Mouse (Mus musculus) layer of hippocampus, adult 2 months (tissue): ENCODE measurements around the gene Fam187a. TPM values are rescaled to one million over a fixed set of nuclear protein-coding genes. Genes with fewer than 3 reads are reported as not detected.

ENCODE experiments used
- DNase-seq, 2 experiments: peaks; one replicate each; pipeline ENCODE4 v3.0.0; 2022; ENCODE audit warnings: low spot score in 2 of 2
- H3K27ac ChIP-seq: fragments of 200-600 bp; 2 replicates; pipeline ENCODE4 v1.8.1; 2022
- H3K4me3 ChIP-seq: fragments of 200-600 bp; 2 replicates; pipeline ENCODE4 v1.8.1; 2022; ENCODE audit warnings: mild to moderate bottlenecking
- CTCF ChIP-seq: fragments of 200-600 bp; conservative IDR thresholded peaks from 2 replicates; pipeline ENCODE4 v1.8.1; 2022; ENCODE audit warnings: antibody characterized with exemption, mild to moderate bottlenecking, moderate library complexity
- total RNA-seq, 2 experiments: library from RNA; stranded (reverse); gene quantifications; 2 replicates each; pipeline ENCODE4 v1.2.3; 2021

Fam187a gene
- total RNA-seq, 2 experiments from 2014 or later, result 0.37 TPM; not detected in 1

GRCm38 (mm10) chr11:102879558-102879957 lies 5.4 kb upstream of the Fam187a start:
- Histone ChIP-seq H3K4me3 (no peak overlapping the region; the same call in 1 of the 2 replicates), H3K27ac (no peak overlapping the region)
- no peak for DNase-seq
- no peak for TF ChIP-seq CTCF

- H3K27ac ChIP-seq, result peak within 1 kb of the TSS; percentile 99
- no peak for TF ChIP-seq CTCF
- DNase-seq, result peak; percentile 93
- peak within 1 kb of the TSS; percentile 71 for H3K4me3 ChIP-seq
Observed at GRCm38 (mm10) chr11:102880585-102881313, 4.2 kb upstream of the Fam187a start, which contains the start of the genes Eftud2 and Ccdc103. TSS of gene Eftud2 (minus strand) at chr11:102880985. TSS of gene Ccdc103 (plus strand) at chr11:102881204.

DNA sequence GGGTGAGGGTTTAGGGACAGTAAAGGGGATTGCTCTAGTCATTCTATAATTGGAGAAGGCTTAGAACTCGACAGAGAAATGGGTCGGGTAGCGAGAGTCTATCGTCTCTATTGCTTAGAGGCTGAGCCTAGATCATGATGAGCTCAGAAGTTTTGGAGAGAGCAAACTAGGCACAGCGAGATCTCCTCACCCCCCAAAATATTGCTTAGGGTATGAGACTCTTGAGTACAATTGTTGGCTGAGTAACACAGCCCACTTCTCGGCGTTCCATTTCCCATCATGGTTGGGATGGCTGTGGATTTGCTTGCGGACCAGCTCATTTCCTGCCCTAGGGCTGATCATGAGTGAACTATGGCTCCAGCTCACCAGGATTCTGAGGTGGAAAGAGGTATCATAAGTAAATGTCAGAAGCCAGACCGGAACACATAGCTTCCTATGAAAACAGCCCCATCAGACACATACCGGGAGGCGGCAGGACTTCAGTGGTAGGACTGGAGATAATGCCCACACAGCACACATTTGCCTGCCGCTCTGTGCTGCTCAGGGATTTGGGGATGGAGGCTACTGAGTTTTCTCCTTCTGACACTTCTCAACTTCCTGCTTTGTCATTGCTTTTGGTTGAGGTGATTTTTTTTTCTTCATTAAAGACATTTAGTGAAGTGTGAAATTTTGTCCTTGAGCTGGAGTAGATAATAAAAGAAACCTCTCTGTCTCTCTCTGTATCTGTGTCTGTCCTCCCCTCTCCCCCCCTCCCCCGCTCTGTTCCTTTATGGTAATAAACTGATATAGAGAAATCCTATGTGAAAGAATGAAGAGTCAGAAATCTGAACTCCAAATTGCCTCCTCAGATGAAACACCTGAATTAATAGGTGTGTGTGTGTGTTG lies 3.4 kb upstream of the Fam187a start:
- TF ChIP-seq CTCF, result no peak
- Histone ChIP-seq H3K4me3 (peak overlapping the region; percentile 71), H3K27ac (peak overlapping the region; percentile 99)
- no peak for DNase-seq

DNA sequence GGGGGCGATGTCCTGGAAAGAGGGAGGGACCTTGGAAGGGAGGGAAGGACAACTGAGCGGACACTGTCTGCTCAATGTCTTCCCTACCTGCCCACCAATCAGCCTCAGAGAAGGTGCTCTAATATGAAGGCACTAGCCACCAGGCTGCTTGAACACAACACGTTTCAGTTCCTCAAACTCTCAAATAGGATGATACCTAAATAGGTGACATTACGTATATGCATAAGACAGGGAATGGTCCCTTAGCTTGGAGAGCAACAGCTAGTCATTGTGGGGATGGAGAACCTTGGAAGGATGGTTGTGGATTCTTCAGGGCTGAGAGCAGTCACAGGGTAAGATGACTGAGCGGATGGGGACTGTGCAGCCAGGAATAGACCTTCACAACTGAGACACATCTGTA lies 2.5 kb downstream of the Fam187a start:
- no peak for TF ChIP-seq CTCF
- Histone ChIP-seq H3K4me3 (no peak overlapping the region), H3K27ac (peak overlapping the region; percentile 94)
- DNase-seq, result no peak

GRCm38 (mm10) chr11:102888135-102888534 lies 3.2 kb downstream of the Fam187a start:
- H3K4me3 ChIP-seq, result no peak overlapping the region; the same call in 1 of the 2 replicates
- peak overlapping the region; percentile 94 for H3K27ac ChIP-seq
- no peak for TF ChIP-seq CTCF
- peak; percentile 50 to 75 for DNase-seq

GRCm38 (mm10) chr11:102890096-102890495 lies 5.1 kb downstream of the Fam187a start:
- Histone ChIP-seq H3K27ac (no peak overlapping the region), H3K4me3 (no peak overlapping the region)
- no peak for DNase-seq
- TF ChIP-seq CTCF, result 0 out of 2 replicates have a peak, but pooled peaks have one; percentile 25

- no peak for DNase-seq
- Histone ChIP-seq H3K27ac (0 out of 2 replicates have a peak overlapping the region, but pooled peaks have one; percentile 18), H3K4me3 (peak overlapping the region; percentile 39)
- TF ChIP-seq CTCF, result peak; percentile 77
Observed at GRCm38 (mm10) chr11:102893015-102893651, 8.2 kb downstream of the Fam187a start.

DNA sequence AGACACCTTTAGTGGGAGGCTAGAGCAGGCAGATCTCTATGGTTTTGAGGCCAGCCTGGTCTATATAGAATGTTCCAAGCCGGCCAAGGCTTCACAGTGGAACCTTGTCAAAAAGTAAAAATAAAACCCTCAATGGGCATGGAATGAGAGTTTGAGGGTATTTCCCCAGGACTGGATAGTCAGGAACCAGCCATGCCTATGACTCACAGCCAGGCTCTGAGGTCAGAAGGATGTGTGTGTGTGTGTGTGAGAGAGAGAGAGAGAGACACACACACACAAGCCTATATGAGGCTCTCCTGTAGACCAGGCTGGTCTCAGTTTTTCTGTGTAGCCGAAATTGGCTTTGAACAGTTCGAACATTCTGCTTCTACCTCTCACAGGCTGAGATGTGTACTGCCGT lies 9.7 kb downstream of the Fam187a start:
- no peak for TF ChIP-seq CTCF
- DNase-seq, result no peak
- no peak overlapping the region for H3K27ac ChIP-seq
- peak overlapping the region; percentile 39; the same call in 1 of the 2 replicates for H3K4me3 ChIP-seq

GRCm38 (mm10) chr11:102895779-102896178 lies 10.8 kb downstream of the Fam187a start:
- Histone ChIP-seq H3K27ac (peak overlapping the region; percentile 80; the same call in 1 of the 2 replicates), H3K4me3 (peak overlapping the region; percentile 39)
- no peak for TF ChIP-seq CTCF
- DNase-seq, result no peak

GRCm38 (mm10) chr11:102896641-102897040 lies 11.7 kb downstream of the Fam187a start:
- DNase-seq, result no peak
- H3K27ac ChIP-seq, result peak overlapping the region; percentile 80
- H3K4me3 ChIP-seq, result peak overlapping the region; percentile 39
- TF ChIP-seq CTCF, result no peak

GRCm38 (mm10) chr11:102898408-102898807 lies 13.4 kb downstream of the Fam187a start:
- Histone ChIP-seq H3K4me3 (no peak overlapping the region), H3K27ac (peak overlapping the region; percentile 80)
- peak; percentile 43 to 60 for DNase-seq
- no peak for TF ChIP-seq CTCF

DNA sequence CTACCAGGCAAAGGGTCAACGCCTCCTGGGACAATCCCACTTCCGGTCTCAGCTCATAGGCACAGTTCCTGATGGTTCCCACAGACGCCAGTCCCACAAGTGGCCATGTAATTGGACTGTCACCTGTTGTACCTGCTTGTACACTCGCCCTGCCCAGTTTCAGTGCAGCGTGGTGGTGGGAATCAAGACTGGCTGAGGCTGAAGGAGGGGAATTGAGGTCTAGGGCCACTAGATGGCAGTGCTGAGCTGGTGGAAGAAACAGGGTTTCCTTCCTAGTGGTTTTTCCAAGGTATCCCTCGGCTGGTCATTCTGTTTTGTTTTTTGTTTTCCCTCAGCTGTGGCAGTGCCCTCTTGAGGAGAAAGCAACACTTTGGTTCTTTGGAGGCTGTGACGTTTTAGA lies 15.8 kb downstream of the Fam187a start, which contains the start of gene Gfap:
TSS of gene Gfap (minus strand) at position 150 of the 400 bp plus-strand sequence.
- TF ChIP-seq CTCF, result peak; percentile 93
- peak; percentile 80 to 87 for DNase-seq
- Histone ChIP-seq H3K27ac (peak within 1 kb of the TSS; percentile 19; the same call in 1 of the 2 replicates), H3K4me3 (no peak within 1 kb of the TSS)

DNA sequence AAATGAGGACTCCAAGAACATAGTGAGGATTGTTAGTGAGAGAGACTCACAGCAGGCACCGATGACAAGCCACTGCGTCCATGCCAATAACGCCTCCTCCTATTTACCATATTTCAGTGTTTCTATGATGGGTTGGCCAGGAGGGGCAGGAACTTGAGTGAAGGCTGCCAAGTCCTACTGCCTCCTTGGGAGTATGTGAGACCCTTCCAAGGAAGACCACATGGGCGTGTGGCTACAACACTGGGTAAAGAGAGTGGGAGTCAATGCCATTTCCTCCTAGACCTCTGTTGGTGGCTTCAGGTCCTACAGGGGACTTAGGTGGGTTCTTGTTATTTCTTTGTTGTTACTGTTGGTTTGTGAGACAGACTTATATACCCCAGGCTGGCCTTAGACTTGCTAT lies 16.2 kb downstream of the Fam187a start:
- DNase-seq, result no peak

More for the DNA sequence above, 16.2 kb downstream of the Fam187a start:
- no peak overlapping the region for H3K4me3 ChIP-seq
- peak overlapping the region; percentile 19; the same call in 1 of the 2 replicates for H3K27ac ChIP-seq
- TF ChIP-seq CTCF, result no peak; the same call in 1 of the 2 replicates
